In genomic region chr10:80621940-80622660, GRCm38 (mm10) we compare ENCODE assay signal across 8 mouse cellular contexts. TPM values are rescaled to one million over a fixed set of nuclear protein-coding genes. Genes with fewer than 3 reads are reported as not detected.
DNase-seq lines count a peak whose midpoint lies in the region; ATAC-seq and TF ChIP-seq lines count a peak whose summit lies in the region.

No protein-coding gene starts in this region.

- under 1% methylated on average over 64 of the region's 64 CpGs for WGBS in forebrain, embryonic 12.5 days
- WGBS in heart, postnatal 0 days = under 1% methylated on average over 64 of the region's 64 CpGs
- whole genome bisulfite sequencing in liver, embryonic 16.5 days (ENCODE audit: insufficient replicate concordance) = under 1% methylated on average over 64 of the region's 64 CpGs
- WGBS in neural tube, embryonic 13.5 days = under 1% methylated on average over 64 of the region's 64 CpGs

- peaks cover 33% of the 10 kb centered on the region for H3K36me3 ChIP-seq in E14TG2a.4 (ENCODE audit: insufficient read depth, low read length)
- 0 out of 2 replicates have a peak, but pooled peaks cover 3% of the 10 kb centered on the region for H3K36me3 ChIP-seq in forebrain, embryonic 12.5 days (replicated peaks)
- H3K36me3 ChIP-seq in heart, postnatal 0 days (replicated peaks; ENCODE audit: control insufficient read depth, insufficient read depth, low read length) = no peaks in the 10 kb centered on the region; the same call in 1 of the 2 replicates
- no peaks in the 10 kb centered on the region for H3K36me3 ChIP-seq in liver, embryonic 16.5 days (ENCODE audit: control insufficient read depth, insufficient read depth)
- H3K36me3 ChIP-seq in neural tube, embryonic 13.5 days = no peaks in the 10 kb centered on the region
- no peaks in the 10 kb centered on the region for H3K36me3 ChIP-seq in testis, adult 2 months (ENCODE audit: control insufficient read depth, insufficient read depth, low read length)

- peak; percentile 97 for ATAC-seq in forebrain, embryonic 12.5 days (ENCODE audit: low FRiP score)
- peak; percentile 96 for ATAC-seq in heart, postnatal 0 days (ENCODE audit: insufficient read depth, low read depth)
- ATAC-seq in liver, embryonic 16.5 days (ENCODE audit: low read depth) = peak; percentile 90
- peak; percentile 97 for ATAC-seq in neural tube, embryonic 13.5 days (ENCODE audit: low read depth)

- H3K4me3 ChIP-seq in E14TG2a.4 (replicated peaks; ENCODE audit: low read length) = peak overlapping the region; percentile 95
- H3K4me3 ChIP-seq in forebrain, embryonic 12.5 days (replicated peaks) = peak overlapping the region; percentile 92
- H3K4me3 ChIP-seq in heart, postnatal 0 days (ENCODE audit: low read depth, low read length) = peak overlapping the region; percentile 82
- H3K4me3 ChIP-seq in liver, embryonic 16.5 days (ENCODE audit: low read depth, low read length) = peak overlapping the region; percentile 86
- H3K4me3 ChIP-seq in neural tube, embryonic 13.5 days = peak overlapping the region; percentile 90
- H3K4me3 ChIP-seq in testis, adult 2 months (ENCODE audit: control insufficient read depth, low read depth, low read length) = peak overlapping the region; percentile 97

- 0 out of 2 replicates have a peak overlapping the region, but pooled peaks have one; percentile 95 for H3K9ac ChIP-seq in forebrain, embryonic 12.5 days
- H3K9ac ChIP-seq in heart, postnatal 0 days (replicated peaks; ENCODE audit: low read depth, low read length) = peak overlapping the region; percentile 77; the same call in 1 of the 2 replicates
- H3K9ac ChIP-seq in liver, embryonic 16.5 days (ENCODE audit: low read depth, low read length) = peak overlapping the region; percentile 71
- H3K9ac ChIP-seq in neural tube, embryonic 13.5 days = peak overlapping the region; percentile 71

- peaks cover 74% of the 10 kb centered on the region for H3K4me1 ChIP-seq in E14TG2a.4 (replicated peaks; ENCODE audit: low read depth, low read length)
- peaks cover 31% of the 10 kb centered on the region for H3K4me1 ChIP-seq in forebrain, embryonic 12.5 days
- H3K4me1 ChIP-seq in heart, postnatal 0 days (ENCODE audit: control insufficient read depth, insufficient read depth) = peaks cover 26% of the 10 kb centered on the region
- H3K4me1 ChIP-seq in liver, embryonic 16.5 days (ENCODE audit: control insufficient read depth, low read depth, low read length) = peaks cover 41% of the 10 kb centered on the region
- peaks cover 39% of the 10 kb centered on the region for H3K4me1 ChIP-seq in neural tube, embryonic 13.5 days (replicated peaks)
- peaks cover 15% of the 10 kb centered on the region for H3K4me1 ChIP-seq in testis, adult 2 months (ENCODE audit: control insufficient read depth, insufficient read depth, low read length)

- peak overlapping the region; percentile 95 for H3K27ac ChIP-seq in forebrain, embryonic 12.5 days
- H3K27ac ChIP-seq in heart, postnatal 0 days (ENCODE audit: low read depth) = peak overlapping the region; percentile 85
- peak overlapping the region; percentile 98 for H3K27ac ChIP-seq in liver, embryonic 16.5 days (ENCODE audit: low read length)
- H3K27ac ChIP-seq in neural tube, embryonic 13.5 days (replicated peaks) = peak overlapping the region; percentile 96
- peak overlapping the region; percentile 99 for H3K27ac ChIP-seq in testis, adult 2 months (ENCODE audit: control insufficient read depth, insufficient read depth, low read depth, low read length)

- DNase-seq in c-Kit-positive CD71-positive TER-119-positive erythroid progenitor cells, embryonic 14.5 days (ENCODE audit: low spot score) = peak; percentile 100
- peak; percentile 100 for DNase-seq in heart, postnatal 0 days (ENCODE audit: low spot score)
- peak; percentile 100 for DNase-seq in kidney, postnatal 4 days

- peak overlapping the region; percentile 62 for H3K4me2 ChIP-seq in forebrain, embryonic 12.5 days
- peak overlapping the region; percentile 58 for H3K4me2 ChIP-seq in heart, postnatal 0 days (ENCODE audit: low read depth, low read length)
- H3K4me2 ChIP-seq in liver, embryonic 16.5 days (ENCODE audit: low read depth, low read length) = peak overlapping the region; percentile 82
- peak overlapping the region; percentile 100 for H3K4me2 ChIP-seq in neural tube, embryonic 13.5 days

- H3K27me3 ChIP-seq in E14TG2a.4 (ENCODE audit: insufficient read depth, low read length) = no peaks in the 10 kb centered on the region
- no peaks in the 10 kb centered on the region for H3K27me3 ChIP-seq in forebrain, embryonic 12.5 days
- no peaks in the 10 kb centered on the region for H3K27me3 ChIP-seq in heart, postnatal 0 days (ENCODE audit: control insufficient read depth, insufficient read depth, low read length)
- no peaks in the 10 kb centered on the region for H3K27me3 ChIP-seq in liver, embryonic 16.5 days (ENCODE audit: control insufficient read depth, insufficient read depth, low read depth, low read length)
- H3K27me3 ChIP-seq in neural tube, embryonic 13.5 days = no peaks in the 10 kb centered on the region
- H3K27me3 ChIP-seq in testis, adult 2 months (ENCODE audit: control insufficient read depth, insufficient read depth, low read length) = no peaks in the 10 kb centered on the region

- peak; percentile 85 for TF ChIP-seq EP300 in heart, postnatal 0 days (IDR thresholded peaks at IDR 0.05; ENCODE audit: low read depth)

- no peak for TF ChIP-seq CTCF in E14TG2a.4 (conservative IDR thresholded peaks at IDR 0.05; ENCODE audit: low read length)
- TF ChIP-seq CTCF in heart, postnatal 0 days (IDR thresholded peaks at IDR 0.05; ENCODE audit: low read depth) = no peak
- TF ChIP-seq CTCF in testis, adult 2 months (IDR thresholded peaks at IDR 0.05; ENCODE audit: control insufficient read depth, insufficient read depth, insufficient replicate concordance, low read depth, low read length) = 0 out of 2 replicates have a peak, but pooled peaks have one; percentile 2

- peak; percentile 93 for TF ChIP-seq POLR2A in testis, adult 2 months (IDR thresholded peaks at IDR 0.05; ENCODE audit: control insufficient read depth, low read depth, low read length)

- H3K9me3 ChIP-seq in E14TG2a.4 (ENCODE audit: low read length) = no peaks in the 10 kb centered on the region
- H3K9me3 ChIP-seq in forebrain, embryonic 12.5 days = no peaks in the 10 kb centered on the region
- H3K9me3 ChIP-seq in heart, postnatal 0 days (replicated peaks; ENCODE audit: control insufficient read depth, low read length) = no peaks in the 10 kb centered on the region
- no peaks in the 10 kb centered on the region for H3K9me3 ChIP-seq in liver, embryonic 16.5 days (replicated peaks; ENCODE audit: control insufficient read depth, low read length)
- H3K9me3 ChIP-seq in neural tube, embryonic 13.5 days = no peaks in the 10 kb centered on the region

RNA-seq across cellular contexts. Expression of gene Csnk1g2, which starts 0.5 kb away (rescaled TPM):
- 146 and 161 TPM in 2 replicates for polyA plus RNA-seq in forebrain, embryonic 12.5 days (2016; fragmentation: Nextera tagmentation; extraction: Ambion mirVana)
- 141 and 149 TPM in 2 replicates for total RNA-seq in heart, postnatal 0 days (2014; rRNA removed; ENCODE audit: low replicate concordance)
- 69.1 and 75.6 TPM in 2 replicates for polyA plus RNA-seq in heart, postnatal 0 days (2015; fragmentation: Nextera tagmentation; extraction: Ambion mirVana)
- polyA plus RNA-seq in liver, embryonic 16.5 days (2015; fragmentation: Nextera tagmentation; extraction: Ambion mirVana) = 5.0 and 9.8 TPM in 2 replicates
- 98.0 and 110 TPM in 2 replicates for polyA plus RNA-seq in neural tube, embryonic 13.5 days (2015; fragmentation: Nextera tagmentation; extraction: Ambion mirVana)
- polyA plus RNA-seq in testis, adult 2 months (2012; rRNA removed) = 1,079 and 1,184 TPM in 2 replicates

RNA-seq across cellular contexts. Expression of gene Gm49322, which starts 16.3 kb away (rescaled TPM):
- 5.9 and 6.6 TPM in 2 replicates for polyA plus RNA-seq in forebrain, embryonic 12.5 days (2016; fragmentation: Nextera tagmentation; extraction: Ambion mirVana)
- total RNA-seq in heart, postnatal 0 days (2014; rRNA removed; ENCODE audit: low replicate concordance) = 0.23 and 1.3 TPM in 2 replicates
- 0.33 and 0.38 TPM in 2 replicates for polyA plus RNA-seq in heart, postnatal 0 days (2015; fragmentation: Nextera tagmentation; extraction: Ambion mirVana)
- 1.2 and 1.5 TPM in 2 replicates for polyA plus RNA-seq in liver, embryonic 16.5 days (2015; fragmentation: Nextera tagmentation; extraction: Ambion mirVana)
- polyA plus RNA-seq in neural tube, embryonic 13.5 days (2015; fragmentation: Nextera tagmentation; extraction: Ambion mirVana) = 2.8 and 3.7 TPM in 2 replicates
- 1.9 and 2.1 TPM in 2 replicates for polyA plus RNA-seq in testis, adult 2 months (2012; rRNA removed)

RNA-seq across cellular contexts. Expression of gene Adat3, which starts 19.4 kb away (rescaled TPM):
- polyA plus RNA-seq in forebrain, embryonic 12.5 days (2016; fragmentation: Nextera tagmentation; extraction: Ambion mirVana) = 5.3 and 6.0 TPM in 2 replicates
- 1.6 and 4.5 TPM in 2 replicates for total RNA-seq in heart, postnatal 0 days (2014; rRNA removed; ENCODE audit: low replicate concordance)
- 1.8 and 2.7 TPM in 2 replicates for polyA plus RNA-seq in heart, postnatal 0 days (2015; fragmentation: Nextera tagmentation; extraction: Ambion mirVana)
- 3.2 and 3.7 TPM in 2 replicates for polyA plus RNA-seq in liver, embryonic 16.5 days (2015; fragmentation: Nextera tagmentation; extraction: Ambion mirVana)
- polyA plus RNA-seq in neural tube, embryonic 13.5 days (2015; fragmentation: Nextera tagmentation; extraction: Ambion mirVana) = 3.0 and 4.8 TPM in 2 replicates
- 46.6 and 56.1 TPM in 2 replicates for polyA plus RNA-seq in testis, adult 2 months (2012; rRNA removed)

RNA-seq across cellular contexts. Expression of gene Scamp4, which starts 19.4 kb away (rescaled TPM):
- 63.7 and 67.8 TPM in 2 replicates for polyA plus RNA-seq in forebrain, embryonic 12.5 days (2016; fragmentation: Nextera tagmentation; extraction: Ambion mirVana)
- 25.8 and 44.5 TPM in 2 replicates for total RNA-seq in heart, postnatal 0 days (2014; rRNA removed; ENCODE audit: low replicate concordance)
- polyA plus RNA-seq in heart, postnatal 0 days (2015; fragmentation: Nextera tagmentation; extraction: Ambion mirVana) = 39.2 and 39.8 TPM in 2 replicates
- polyA plus RNA-seq in liver, embryonic 16.5 days (2015; fragmentation: Nextera tagmentation; extraction: Ambion mirVana) = 35.3 and 38.3 TPM in 2 replicates
- polyA plus RNA-seq in neural tube, embryonic 13.5 days (2015; fragmentation: Nextera tagmentation; extraction: Ambion mirVana) = 62.7 and 64.8 TPM in 2 replicates
- polyA plus RNA-seq in testis, adult 2 months (2012; rRNA removed) = 58.8 and 61.6 TPM in 2 replicates

RNA-seq across cellular contexts. Expression of gene Abhd17a, which starts 32.0 kb away (rescaled TPM):
- polyA plus RNA-seq in forebrain, embryonic 12.5 days (2016; fragmentation: Nextera tagmentation; extraction: Ambion mirVana) = 84.2 and 89.6 TPM in 2 replicates
- 194 and 462 TPM in 2 replicates for total RNA-seq in heart, postnatal 0 days (2014; rRNA removed; ENCODE audit: low replicate concordance)
- 88.2 and 88.6 TPM in 2 replicates for polyA plus RNA-seq in heart, postnatal 0 days (2015; fragmentation: Nextera tagmentation; extraction: Ambion mirVana)
- 31.4 and 35.9 TPM in 2 replicates for polyA plus RNA-seq in liver, embryonic 16.5 days (2015; fragmentation: Nextera tagmentation; extraction: Ambion mirVana)
- 108 and 123 TPM in 2 replicates for polyA plus RNA-seq in neural tube, embryonic 13.5 days (2015; fragmentation: Nextera tagmentation; extraction: Ambion mirVana)
- 246 and 291 TPM in 2 replicates for polyA plus RNA-seq in testis, adult 2 months (2012; rRNA removed)

Comparison
In these comparisons a context has a peak if more than half of its experiments do, and no peak if none do; other contexts are left out.
1. Peak in every context shown above with its lines: DNase-seq, ATAC-seq, H3K4me3 ChIP-seq and H3K27ac ChIP-seq.